ENCODE assay signal across 7 mouse cellular contexts in the genomic region with DNA sequence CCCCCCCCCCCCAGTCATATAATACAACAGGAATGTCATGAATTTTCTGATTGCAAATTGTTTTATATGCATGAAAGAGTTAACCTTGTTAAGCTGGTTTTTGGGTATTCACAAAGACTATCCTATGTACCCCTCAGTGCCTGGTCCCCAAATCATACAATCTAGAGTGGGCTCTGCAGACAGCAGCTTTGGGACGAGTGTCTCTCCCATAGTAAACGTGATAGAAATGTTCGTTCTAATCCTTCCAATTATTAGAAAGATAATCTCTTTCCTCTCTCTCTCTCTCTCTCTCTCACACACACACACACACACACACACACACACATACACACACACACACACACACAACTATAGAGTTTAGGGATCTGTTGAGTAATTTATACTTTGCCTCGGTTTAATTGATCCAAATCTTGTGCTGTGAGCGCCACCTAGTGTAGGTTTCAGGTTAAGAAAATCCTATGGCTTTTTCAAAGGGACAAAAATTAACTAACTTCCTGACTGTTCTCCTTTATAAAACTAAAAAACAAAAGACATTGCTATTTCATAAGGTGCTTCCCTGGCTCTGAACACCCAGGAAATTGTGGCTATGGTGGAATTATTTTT. TPM values are rescaled to one million over a fixed set of nuclear protein-coding genes. Genes with fewer than 3 reads are reported as not detected.
DNase-seq lines count a peak whose midpoint lies in the region; TF ChIP-seq lines count a peak whose summit lies in the region.

No protein-coding gene starts in this region.

- TF ChIP-seq CTCF in thymus, adult 2 months (IDR thresholded peaks at IDR 0.05; ENCODE audit: borderline replicate concordance, control insufficient read depth, extremely low read depth, insufficient read depth, low read length, poor library complexity): no peak
- TF ChIP-seq CTCF in lung, adult 2 months (IDR thresholded peaks at IDR 0.05; ENCODE audit: insufficient read depth, low read length): peak; percentile 12; the same call in 1 of the 2 replicates

- peak; percentile 23 for DNase-seq in thymus, postnatal 4 days
- no peak for DNase-seq in thymus, adult 2 months
- peak; percentile 20 for DNase-seq in c-Kit-positive CD71-negative TER-119-negative erythroid progenitor cells, embryonic 14.5 days (ENCODE audit: low read depth)
- DNase-seq in gastrocnemius, postnatal 14 days: peak; percentile 6
- peak; percentile 46 to 74 for DNase-seq in kidney, postnatal 25 days
- DNase-seq in lung, adult 2 months: peak; percentile 9
- DNase-seq in right cerebral cortex, postnatal 25 days: peak; percentile 24

- no peaks in the 10 kb centered on the region for H3K4me1 ChIP-seq in thymus, adult 2 months (replicated peaks; ENCODE audit: control insufficient read depth, insufficient read depth, low read length)
- no peaks in the 10 kb centered on the region for H3K4me1 ChIP-seq in lung, adult 2 months (ENCODE audit: control insufficient read depth, insufficient read depth, low read length)

- TF ChIP-seq POLR2A in thymus, adult 2 months (IDR thresholded peaks at IDR 0.05; ENCODE audit: control insufficient read depth, extremely low read depth, insufficient read depth, low read length, poor library complexity): no peak
- TF ChIP-seq POLR2A in lung, adult 2 months (IDR thresholded peaks at IDR 0.05; ENCODE audit: borderline replicate concordance, extremely low read depth, low read depth, low read length): no peak

- WGBS in thymus, adult 2 months: 46% methylated on average over 5 of the region's 5 CpGs
- WGBS in lung, adult 2 months: 15% methylated on average over 5 of the region's 5 CpGs

- intact Hi-C loops in gastrocnemius, postnatal 14 days (cut with DNase I; ENCODE audit: low total_unique reads): loop anchor here (5.0 to 10.0 kb wide), 2 partner anchors 224 to 931 kb away; no protein-coding TSS in a partner anchor

- H3K27ac ChIP-seq in thymus, adult 2 months (ENCODE audit: control insufficient read depth, insufficient read depth, low read length): no peak overlapping the region

- no peak overlapping the region for H3K4me3 ChIP-seq in thymus, adult 2 months (ENCODE audit: control insufficient read depth, insufficient read depth, low read length)
- no peak overlapping the region for H3K4me3 ChIP-seq in lung, adult 2 months (replicated peaks; ENCODE audit: extremely low read depth, low read depth, low read length)

- H3K36me3 ChIP-seq in thymus, adult 2 months (ENCODE audit: control insufficient read depth, insufficient read depth, low read length): no peaks in the 10 kb centered on the region

- no peaks in the 10 kb centered on the region for H3K27me3 ChIP-seq in thymus, adult 2 months (ENCODE audit: control insufficient read depth, insufficient read depth, low read length)

RNA-seq across cellular contexts. Expression of a gene that starts 30.4 kb away (rescaled TPM):
- polyA plus RNA-seq in thymus, adult 2 months (2012; rRNA removed): 6.6 and 8.4 TPM in 2 replicates
- 1 to 10 TPM; 6.0 to 8.7 TPM for total RNA-seq in gastrocnemius, postnatal 14 days (2021)
- polyA plus RNA-seq in lung, adult 2 months (2012; rRNA removed): 5.0 and 7.2 TPM in 2 replicates
